Mouse (Mus musculus) retina, postnatal 7 days (tissue): Measurements from ENCODE around the gene Abl1.
"Not testable (repeated sequence)": the region's sequence is repeated elsewhere in the genome, so short reads cannot be mapped to it uniquely, and the experiment has no call there.

ENCODE experiments used
- DNase-seq: peaks from one replicate; pipeline ENCODE4 v3.0.0-alpha.2; 2012; ENCODE audit warnings: low read depth, low spot score

Gene Abl1

DNA sequence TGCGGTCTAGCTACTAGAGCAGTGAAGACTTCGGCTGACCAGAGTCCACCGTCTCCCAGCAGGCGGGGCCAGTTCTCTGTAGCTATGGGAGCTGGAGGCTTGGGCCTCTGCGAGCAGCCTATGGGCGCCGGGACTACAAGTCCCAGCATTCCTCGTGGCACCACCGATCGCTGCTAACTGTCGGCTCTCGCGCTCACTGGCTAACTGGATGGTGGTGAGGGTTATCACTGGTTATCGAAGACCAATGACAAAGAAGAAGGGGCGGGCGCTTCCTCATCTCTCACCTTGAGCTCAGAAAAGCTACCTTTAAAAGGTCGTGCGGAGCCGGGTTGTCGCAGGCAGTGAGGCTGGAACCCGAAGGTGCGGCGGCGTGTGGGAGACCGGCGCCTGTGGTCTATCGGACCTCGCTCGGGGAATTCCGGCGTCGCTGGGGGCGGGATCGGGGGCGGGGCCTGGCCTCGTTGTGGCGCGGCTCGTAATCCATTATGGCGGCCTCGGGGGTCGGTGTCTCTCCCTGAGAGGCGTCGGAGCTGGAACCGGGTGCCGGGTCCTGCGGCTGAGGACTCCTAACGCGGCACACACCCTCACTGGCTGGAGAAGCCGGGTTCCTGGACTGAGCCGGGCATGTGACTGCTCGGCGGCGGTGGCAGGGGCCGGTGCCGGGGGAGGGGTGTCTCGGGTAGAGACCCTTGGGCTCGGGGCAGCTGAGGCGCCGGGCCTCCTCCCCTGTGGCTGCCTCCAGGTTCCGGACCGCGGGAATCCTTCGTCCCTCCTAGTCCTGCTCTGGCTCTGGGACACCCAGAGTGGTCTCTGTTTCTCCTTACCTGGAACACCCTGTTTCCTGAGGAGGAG is at the start of gene Abl1:
Abl1 (plus strand) TSS at position 303 of the 852 bp plus-strand sequence.
- DNase-seq = peak; percentile 89

GRCm38 (mm10) chr2:31638581-31639465 is 49.4 kb upstream of the Abl1 start:
- DNase-seq = no peak

GRCm38 (mm10) chr2:31639466-31639760 is 48.8 kb upstream of the Abl1 start:
- DNase-seq = no peak

DNA sequence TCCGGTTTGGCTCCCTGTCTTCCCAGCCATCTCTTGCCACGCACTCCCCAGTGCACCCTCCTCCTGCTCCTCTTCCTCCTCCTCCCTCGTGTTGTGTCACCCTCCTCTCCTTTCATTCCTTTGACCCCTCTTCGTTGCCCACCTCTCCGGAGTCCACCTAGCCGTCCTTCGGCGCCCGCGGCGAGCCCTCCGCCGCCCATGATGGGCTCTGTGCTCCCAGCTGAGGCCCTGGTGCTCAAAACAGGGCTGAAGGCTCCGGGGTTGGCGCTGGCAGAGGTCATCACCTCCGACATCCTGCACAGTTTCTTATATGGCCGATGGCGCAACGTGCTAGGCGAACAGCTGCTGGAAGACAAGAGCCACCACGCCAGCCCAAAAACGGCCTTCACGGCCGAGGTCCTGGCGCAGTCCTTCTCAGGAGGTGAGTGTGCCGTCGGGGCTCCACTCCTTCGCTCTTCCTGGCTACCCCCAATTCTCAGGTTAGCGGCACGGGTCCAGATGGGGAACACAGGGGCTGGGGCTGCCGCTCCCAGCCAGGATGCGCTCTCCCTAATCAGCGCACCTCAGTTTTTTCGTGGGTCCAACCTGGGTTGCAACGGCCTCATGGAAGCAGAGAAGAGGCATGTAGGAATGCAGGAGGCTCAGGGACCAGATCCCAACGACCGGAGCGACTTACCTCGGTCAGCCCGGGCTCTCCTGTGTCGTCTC is 48.1 kb upstream of the Abl1 start, which contains the start of gene Prdm12:
Prdm12 (plus strand) TSS at position 137 of the 708 bp plus-strand sequence.
- no peak for DNase-seq

DNA sequence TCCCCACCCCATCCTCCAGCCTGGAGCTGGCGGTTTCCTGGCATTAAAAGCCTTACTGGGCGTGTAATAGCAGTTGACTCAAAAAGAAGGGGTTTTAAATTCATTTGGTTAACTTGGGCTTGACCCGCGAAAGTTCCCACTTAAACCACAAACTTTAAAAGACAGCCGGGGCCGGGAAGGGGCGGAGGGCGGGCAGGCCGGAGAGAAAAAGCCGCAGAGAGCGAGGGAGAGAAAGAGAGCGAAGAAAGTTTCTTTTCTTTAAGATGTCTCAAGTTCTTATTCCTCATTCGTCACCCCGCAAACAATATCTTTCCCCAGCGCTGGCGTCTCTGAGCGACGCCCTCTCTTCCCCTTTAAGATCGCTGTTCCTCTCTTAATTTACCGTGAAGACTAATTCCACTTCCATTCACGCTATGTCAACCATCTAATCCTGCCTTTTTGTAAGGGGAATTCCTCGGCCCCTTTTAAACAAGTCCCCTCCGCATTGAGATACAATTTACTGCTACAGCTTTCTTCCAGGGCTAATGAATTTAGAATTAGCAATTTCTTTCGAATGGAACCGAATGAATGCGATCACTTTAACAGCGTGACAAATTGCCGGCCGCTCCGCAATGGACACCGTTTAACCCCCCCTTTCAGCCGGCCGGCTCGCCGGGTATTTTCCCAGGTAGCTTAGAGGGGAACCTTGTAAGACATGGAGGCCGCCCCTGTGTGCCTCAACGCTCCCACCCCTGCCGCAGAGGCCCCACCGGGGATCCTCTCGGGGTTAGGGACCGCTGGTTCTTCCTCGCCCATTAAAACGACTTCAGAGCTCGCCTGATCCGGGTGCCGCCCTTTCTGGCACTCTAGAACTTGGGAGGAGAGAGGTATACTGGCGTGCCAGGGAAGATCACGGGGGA is 47.3 kb upstream of the Abl1 start:
- DNase-seq = no peak

DNA sequence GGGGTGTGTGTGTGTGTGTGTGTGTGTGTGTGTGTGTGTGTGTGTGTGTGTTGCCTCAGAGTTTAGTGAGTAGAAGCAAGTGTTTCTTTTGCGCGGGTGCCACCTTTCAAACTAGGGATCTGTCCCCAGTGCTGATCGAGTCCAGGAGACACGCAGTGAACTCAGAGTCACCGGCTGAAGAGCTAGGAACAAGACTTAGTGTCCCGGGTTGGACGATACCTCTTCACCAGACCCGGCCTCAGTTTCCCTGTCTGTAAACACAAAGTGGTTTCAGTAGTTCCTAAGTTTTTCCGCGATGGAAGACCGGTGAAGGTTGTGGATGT is 46.7 kb upstream of the Abl1 start:
- DNase-seq = no peak

GRCm38 (mm10) chr2:31641929-31642328 is 46.2 kb upstream of the Abl1 start:
- DNase-seq = no peak

- peak; percentile 46 for DNase-seq
These were observed 34.0 kb upstream of the Abl1 start for GRCm38 (mm10) chr2:31653971-31654853.

- DNase-seq = peak; percentile 49
These were observed 33.2 kb upstream of the Abl1 start for GRCm38 (mm10) chr2:31654854-31655559.

- DNase-seq = no peak
These were observed 31.8 kb upstream of the Abl1 start for GRCm38 (mm10) chr2:31656374-31656773.

- DNase-seq = no peak
These were observed 25.0 kb upstream of the Abl1 start for GRCm38 (mm10) chr2:31662939-31663803.

- DNase-seq = no peak
These were observed 24.4 kb upstream of the Abl1 start for GRCm38 (mm10) chr2:31663804-31664180.

DNA sequence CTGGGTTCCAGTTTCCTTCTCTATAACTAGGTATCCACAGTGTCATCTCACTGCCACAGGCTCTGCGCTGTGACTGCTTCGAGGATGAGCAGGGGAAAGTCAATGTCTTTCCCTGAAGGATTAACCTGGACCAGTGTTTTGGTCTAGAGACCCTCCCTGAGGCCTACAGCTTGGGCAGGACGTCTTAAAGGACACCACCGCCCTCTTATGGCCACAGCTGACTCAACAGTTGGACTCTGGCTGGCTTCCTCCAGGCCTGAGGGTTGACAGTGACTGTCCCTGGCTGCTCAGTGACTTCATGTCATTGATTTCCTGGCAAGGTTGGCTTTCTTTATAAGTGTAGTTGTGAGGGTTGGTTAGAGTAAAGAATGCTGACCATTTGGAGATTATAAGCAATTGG is 20.8 kb upstream of the Abl1 start:
- no peak for DNase-seq

DNA sequence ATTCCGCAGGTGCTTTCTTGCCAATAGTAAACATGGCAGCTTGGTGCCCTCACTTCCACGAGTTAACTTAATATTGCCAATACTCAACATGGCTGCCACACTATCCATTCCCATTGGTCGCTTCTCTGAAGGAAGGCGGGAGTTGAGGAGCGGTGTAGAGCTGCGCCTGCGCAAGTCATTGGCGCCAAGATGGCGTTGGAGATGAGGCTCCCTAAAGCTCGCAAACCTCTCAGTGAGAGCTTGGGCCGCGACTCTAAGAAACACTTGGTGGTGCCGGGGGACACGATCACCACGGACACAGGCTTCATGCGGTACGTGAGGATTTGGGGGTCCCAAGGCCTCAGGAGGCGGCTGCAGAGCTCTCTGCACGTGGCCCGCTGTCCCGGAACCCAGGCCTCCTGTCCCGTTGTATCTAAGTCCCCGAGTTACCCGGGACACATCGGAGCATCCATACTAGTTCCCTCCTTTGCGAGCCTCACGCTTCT is 17.6 kb upstream of the Abl1 start, which contains the start of gene Exosc2:
Exosc2 (plus strand) TSS at position 165 of the 485 bp plus-strand sequence.
- DNase-seq = peak; percentile 97

- no peak for DNase-seq
These were observed 9.5 kb upstream of the Abl1 start for GRCm38 (mm10) chr2:31678641-31679040.

DNA sequence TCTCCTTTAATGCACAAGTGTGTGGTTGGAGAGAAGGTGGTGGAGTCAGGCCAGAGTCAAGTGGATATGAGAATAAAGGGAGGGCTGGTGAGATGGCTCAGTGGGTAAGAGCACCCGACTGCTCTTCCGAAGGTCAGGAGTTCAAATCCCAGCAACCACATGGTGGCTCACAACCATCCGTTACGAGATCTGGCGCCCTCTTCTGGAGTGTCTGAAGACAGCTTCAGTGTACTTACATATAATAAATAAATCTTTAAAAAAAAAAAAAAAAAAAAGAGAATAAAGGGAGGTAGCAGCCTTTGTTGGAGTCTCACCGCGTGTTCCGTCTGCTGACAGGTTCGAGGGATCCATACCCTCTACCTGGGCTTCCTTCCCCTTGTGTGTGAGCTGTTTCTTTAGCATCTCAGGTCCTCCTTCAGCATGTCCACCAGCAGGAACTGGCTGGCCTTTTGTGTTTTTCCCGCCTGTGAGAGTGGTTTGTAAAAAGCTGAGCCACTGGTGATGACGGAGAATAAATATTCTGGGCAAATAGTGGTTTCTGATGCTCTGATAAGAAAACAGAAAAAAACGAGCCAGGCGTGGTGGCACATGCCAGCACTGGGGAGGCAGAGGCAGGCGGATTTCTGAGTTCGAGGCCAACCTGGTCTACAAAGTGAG is 7.0 kb upstream of the Abl1 start:
- DNase-seq = not testable (repeated sequence)

GRCm38 (mm10) chr2:31681731-31682235 is 6.4 kb upstream of the Abl1 start:
- DNase-seq = no peak

DNA sequence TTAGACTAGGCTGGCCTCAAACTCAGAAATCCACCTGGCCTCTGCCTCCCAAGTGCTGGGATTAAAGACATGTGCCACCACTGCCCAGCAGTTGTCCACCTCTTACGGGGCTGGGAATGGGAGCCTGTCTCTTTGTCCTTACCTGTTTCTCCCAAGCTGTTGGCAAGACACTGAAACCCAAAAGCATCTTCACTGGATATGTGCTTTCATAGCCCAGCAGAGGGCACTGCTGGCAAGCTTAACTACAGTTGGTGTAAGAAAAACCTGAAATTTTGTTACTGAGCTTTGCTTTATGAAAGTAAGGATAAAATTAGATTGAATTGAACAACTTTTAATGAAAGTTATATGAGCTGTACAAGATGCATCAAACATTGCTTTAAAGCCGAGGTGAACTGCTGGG is 4.5 kb upstream of the Abl1 start:
- DNase-seq = peak; percentile 54
